Mouse (Mus musculus) midbrain, embryonic 10.5 days (tissue): ENCODE measurements around the gene Zfp638. TPM values are rescaled to one million over a fixed set of nuclear protein-coding genes. Genes with fewer than 3 reads are reported as not detected.

ENCODE experiments used
- DNase-seq: peaks from one replicate; pipeline ENCODE4 v3.0.0-alpha.2; 2017; ENCODE audit warnings: low spot score
- H3K27ac ChIP-seq: fragments of 300-500 bp; sonication (generic); replicated peaks from 2 replicates; pipeline ENCODE4 v1.5.1; 2016; ENCODE audit warnings: mild to moderate bottlenecking
- H3K27me3 ChIP-seq: fragments of 300-500 bp; sonication (generic); 2 replicates; pipeline ENCODE4 v1.6.1; 2016; ENCODE audit warnings: low read depth, mild to moderate bottlenecking; ENCODE audit not compliant: poor library complexity, severe bottlenecking
- H3K36me3 ChIP-seq: fragments of 300-500 bp; sonication (generic); 2 replicates; pipeline ENCODE4 v1.6.1; 2016; ENCODE audit warnings: mild to moderate bottlenecking, moderate library complexity
- H3K4me1 ChIP-seq: fragments of 300-500 bp; sonication (generic); 2 replicates; pipeline ENCODE4 v1.6.1; 2016
- H3K4me3 ChIP-seq: fragments of 300-500 bp; sonication (generic); 2 replicates; pipeline ENCODE4 v1.5.1; 2016; ENCODE audit warnings: mild to moderate bottlenecking, moderate library complexity
- H3K9me3 ChIP-seq: fragments of 300-500 bp; sonication (generic); replicated peaks from 2 replicates; pipeline ENCODE4 v1.6.1; 2016; ENCODE audit warnings: mild to moderate bottlenecking
- WGBS: fragments of 180-500 bp; shearing (Covaris S2); methylation state at CpG from one replicate; pipeline ENCODE4 v1.1.7; 2016; 5-methylcytosine and 5-hydroxymethylcytosine counted together
- polyA plus RNA-seq: library from polyadenylated mRNA; unstranded; fragments of >200 nt; fragmentation: Nextera tagmentation; extraction: Ambion mirVana; gene quantifications from 2 replicates; pipeline ENCODE4 v1.2.1, GENCODE M21; 2016

Gene Zfp638
- polyA plus RNA-seq, 1 experiment from 2014 or later = 67.2 TPM

DNA sequence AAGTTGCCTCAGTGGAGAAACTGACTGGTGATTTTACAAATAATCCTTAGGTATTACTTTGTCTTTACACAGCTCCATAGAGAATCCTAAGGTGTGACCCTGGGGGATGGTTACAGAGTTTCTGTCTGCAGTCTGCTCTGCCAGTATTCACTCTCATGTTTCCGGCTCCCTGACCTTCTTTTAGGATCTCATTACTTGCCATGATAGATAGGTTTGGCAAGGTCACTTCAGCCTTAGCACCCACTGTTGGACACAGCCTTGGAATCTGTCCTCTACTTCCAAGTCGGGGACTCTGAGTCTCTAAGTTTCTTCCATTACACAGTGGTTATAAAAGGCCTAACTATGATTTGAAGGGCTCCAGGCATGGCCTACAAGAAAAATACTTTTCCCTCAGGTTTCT, 17.5 kb upstream of the Zfp638 start:
- H3K4me3 ChIP-seq = no peak overlapping the region
- DNase-seq = no peak
- H3K36me3 ChIP-seq = no peaks in the 10 kb centered on the region
- WGBS = 92% methylated on average over 2 of the region's 2 CpGs
- H3K27me3 ChIP-seq = no peaks in the 10 kb centered on the region
- no peak overlapping the region for H3K27ac ChIP-seq
- H3K4me1 ChIP-seq = no peaks in the 10 kb centered on the region
- no peaks in the 10 kb centered on the region for H3K9me3 ChIP-seq

GRCm38 (mm10) chr6:83857476-83857875, 9.4 kb upstream of the Zfp638 start:
- no peaks in the 10 kb centered on the region for H3K27me3 ChIP-seq

GRCm38 (mm10) chr6:83860033-83860432, 6.9 kb upstream of the Zfp638 start:
- Histone ChIP-seq H3K4me3 (no peak overlapping the region), H3K27ac (no peak overlapping the region), H3K9me3 (no peaks in the 10 kb centered on the region), H3K27me3 (no peaks in the 10 kb centered on the region), H3K36me3 (no peaks in the 10 kb centered on the region), H3K4me1 (peaks cover 7% of the 10 kb centered on the region)
- 93% methylated on average over 9 of the region's 9 CpGs for WGBS
- no peak for DNase-seq

More at GRCm38 (mm10) chr6:83857476-83857875, 9.4 kb upstream of the Zfp638 start:
- no peak for DNase-seq
- H3K4me1 ChIP-seq = peaks cover 7% of the 10 kb centered on the region
- H3K27ac ChIP-seq = no peak overlapping the region
- H3K4me3 ChIP-seq = no peak overlapping the region
- H3K36me3 ChIP-seq = no peaks in the 10 kb centered on the region
- no peaks in the 10 kb centered on the region for H3K9me3 ChIP-seq
- 44% methylated on average over 5 of the region's 5 CpGs for WGBS

GRCm38 (mm10) chr6:83863538-83863937, 3.4 kb upstream of the Zfp638 start:
- Histone ChIP-seq H3K36me3 (no peaks in the 10 kb centered on the region), H3K4me3 (no peak overlapping the region), H3K27ac (no peak overlapping the region), H3K4me1 (peaks cover 19% of the 10 kb centered on the region), H3K27me3 (peaks cover 19% of the 10 kb centered on the region), H3K9me3 (no peaks in the 10 kb centered on the region)
- WGBS = 77% methylated on average over 4 of the region's 4 CpGs
- DNase-seq = no peak

DNA sequence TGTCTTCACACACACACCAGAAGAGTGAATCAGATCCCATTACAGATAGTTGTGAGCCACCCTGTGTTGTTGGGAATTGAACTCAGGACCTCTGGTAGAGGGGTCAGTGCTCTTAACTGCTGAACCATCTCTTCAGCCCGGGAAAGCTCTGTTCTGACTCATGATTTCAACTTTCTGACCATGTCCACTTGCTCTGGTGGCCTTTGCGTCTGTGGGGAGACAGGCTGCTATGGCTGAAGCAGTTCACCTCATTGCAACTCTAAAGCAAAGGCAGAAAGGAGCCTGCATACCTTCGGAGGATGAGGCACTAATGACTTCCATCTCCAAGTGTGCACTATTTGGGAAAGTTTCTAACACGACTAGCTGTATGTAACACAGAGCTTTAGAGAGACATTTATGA, 486 bp upstream of the Zfp638 start:
- H3K27me3 ChIP-seq = peaks cover 25% of the 10 kb centered on the region
- H3K27ac ChIP-seq = 0 out of 2 replicates have a peak overlapping the region, but pooled peaks have one; percentile 82
- H3K9me3 ChIP-seq = no peaks in the 10 kb centered on the region
- H3K4me1 ChIP-seq = peaks cover 19% of the 10 kb centered on the region
- peak overlapping the region; percentile 74 for H3K4me3 ChIP-seq
- DNase-seq = no peak
- H3K36me3 ChIP-seq = no peaks in the 10 kb centered on the region
- 41% methylated on average over 4 of the region's 4 CpGs for WGBS

DNA sequence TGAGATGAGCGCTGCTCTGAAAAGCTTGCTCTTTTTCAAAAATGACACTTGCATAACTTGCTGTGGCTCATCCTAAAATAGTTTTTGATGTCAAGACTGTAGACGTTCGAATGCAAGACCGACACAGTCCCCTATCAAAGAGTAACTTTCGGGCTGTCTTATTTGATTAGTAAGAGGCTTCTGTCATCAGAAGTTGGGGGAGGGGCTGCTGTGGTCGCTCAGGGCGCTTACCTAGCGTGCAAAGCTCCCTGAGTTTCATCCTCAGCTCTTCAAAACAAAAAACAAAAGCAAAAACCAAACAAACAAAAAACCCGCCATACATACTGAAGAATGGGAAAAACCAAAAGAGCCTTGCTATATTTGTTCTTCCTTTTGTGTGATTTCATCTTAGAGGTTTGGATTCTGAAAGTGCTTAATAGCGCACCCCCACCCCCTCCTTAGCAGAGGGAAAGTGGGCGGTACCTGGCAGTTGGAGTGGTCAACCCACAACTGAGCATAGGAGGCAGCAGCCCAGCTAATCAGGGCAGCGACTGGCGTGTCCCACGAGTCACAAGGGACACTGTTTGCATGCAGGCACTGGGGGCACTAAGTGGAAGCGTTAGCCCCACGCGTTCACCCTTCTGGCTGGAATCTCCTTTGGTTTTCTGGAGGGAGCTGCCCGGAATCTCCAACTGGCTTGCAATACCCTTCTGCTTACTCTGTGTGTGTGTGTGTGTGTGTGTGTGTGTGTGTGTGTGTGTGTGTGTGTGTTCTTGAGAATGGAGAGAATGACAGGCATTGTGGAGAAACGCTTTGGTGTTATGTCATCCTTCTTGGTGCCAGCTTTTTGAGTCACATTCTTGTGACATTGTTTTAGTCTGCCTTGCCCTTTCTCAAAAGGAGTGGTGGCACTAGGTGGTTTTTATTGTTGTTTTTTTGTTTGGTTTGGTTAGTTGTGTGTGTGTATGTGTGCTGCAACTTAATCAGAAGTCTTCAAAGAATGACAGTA, 983 bp downstream of the Zfp638 start:
- Histone ChIP-seq H3K9me3 (no peaks in the 10 kb centered on the region), H3K36me3 (no peaks in the 10 kb centered on the region), H3K4me1 (peaks cover 19% of the 10 kb centered on the region), H3K4me3 (peak overlapping the region; percentile 74), H3K27ac (peak overlapping the region; percentile 82), H3K27me3 (peaks cover 25% of the 10 kb centered on the region)
- 3% methylated on average over 19 of the region's 19 CpGs for WGBS
- DNase-seq = peak; percentile 26

GRCm38 (mm10) chr6:83879815-83880214, 12.9 kb downstream of the Zfp638 start:
- Histone ChIP-seq H3K27ac (no peak overlapping the region), H3K9me3 (no peaks in the 10 kb centered on the region), H3K4me3 (no peak overlapping the region), H3K27me3 (no peaks in the 10 kb centered on the region), H3K4me1 (peaks cover 3% of the 10 kb centered on the region), H3K36me3 (no peaks in the 10 kb centered on the region)
- DNase-seq = no peak
- WGBS = 2% methylated on average over 4 of the region's 4 CpGs

- H3K9me3 ChIP-seq = no peaks in the 10 kb centered on the region
- no peaks in the 10 kb centered on the region for H3K36me3 ChIP-seq
- H3K4me3 ChIP-seq = no peak overlapping the region
- no peak overlapping the region for H3K27ac ChIP-seq
- DNase-seq = no peak
- H3K4me1 ChIP-seq = peaks cover 12% of the 10 kb centered on the region
- no peaks in the 10 kb centered on the region for H3K27me3 ChIP-seq
- 92% methylated on average over 3 of the region's 3 CpGs for WGBS
Observed at GRCm38 (mm10) chr6:83886789-83887188, 19.9 kb downstream of the Zfp638 start.

DNA sequence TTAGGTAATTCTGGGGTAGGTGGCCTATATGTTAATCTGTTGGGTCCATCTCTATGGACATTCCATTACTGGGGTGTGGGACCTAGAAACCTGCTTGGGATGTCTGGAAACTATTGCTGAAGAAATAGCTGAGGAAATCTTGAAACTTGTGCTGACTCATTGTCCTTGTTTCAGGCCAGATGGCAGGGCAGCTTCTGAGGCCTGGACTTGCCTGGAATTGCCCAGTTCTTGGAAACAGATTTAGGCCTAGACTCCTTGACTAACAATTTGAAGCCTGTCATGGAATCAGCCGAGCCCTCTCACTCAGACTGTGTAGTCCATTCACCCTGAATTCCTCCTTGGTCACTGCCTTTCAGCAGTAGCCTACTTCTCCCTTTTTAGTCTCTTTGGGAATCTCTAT, 21.9 kb downstream of the Zfp638 start:
- no peak overlapping the region for H3K27ac ChIP-seq
- WGBS = 82% methylated on average over 1 of the region's 1 CpGs
- peaks cover 12% of the 10 kb centered on the region for H3K4me1 ChIP-seq
- H3K27me3 ChIP-seq = no peaks in the 10 kb centered on the region
- DNase-seq = no peak
- no peaks in the 10 kb centered on the region for H3K36me3 ChIP-seq
- no peaks in the 10 kb centered on the region for H3K9me3 ChIP-seq
- H3K4me3 ChIP-seq = no peak overlapping the region

DNA sequence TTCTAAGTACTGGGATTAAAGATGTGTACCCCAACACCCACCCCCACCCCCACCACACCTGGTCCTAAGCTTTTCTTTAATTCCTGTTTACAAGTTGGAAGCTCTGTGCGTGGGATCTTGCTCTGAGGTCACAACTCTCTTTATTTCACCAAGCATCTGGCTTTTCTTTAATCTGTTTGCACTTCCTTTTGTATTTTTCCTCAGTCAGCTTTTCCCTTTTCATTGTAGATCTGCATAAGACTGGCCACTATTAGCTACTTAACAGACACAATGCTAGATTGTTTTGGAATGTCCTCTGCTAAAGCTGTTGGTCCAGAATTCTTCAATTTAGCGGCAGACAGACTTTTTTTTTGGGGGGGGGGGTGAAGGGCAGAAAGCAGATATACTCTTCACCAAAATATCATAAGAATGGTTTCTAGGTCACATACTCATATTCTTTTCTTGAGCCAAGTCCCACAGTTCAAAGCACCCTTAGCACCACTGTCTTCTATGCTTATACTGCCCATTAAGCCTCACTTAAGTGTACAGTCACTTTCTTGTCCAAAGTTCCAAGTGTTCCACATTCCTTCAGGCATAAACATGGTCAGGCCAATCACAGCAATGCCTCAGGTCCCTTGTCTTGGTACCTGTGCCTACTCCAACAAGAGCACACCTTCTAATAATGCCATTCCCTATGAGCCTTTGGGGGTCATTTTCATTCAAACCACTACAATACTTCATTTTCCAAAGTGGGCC, 23.5 kb downstream of the Zfp638 start:
- 17% methylated on average over 2 of the region's 2 CpGs for WGBS

DNA sequence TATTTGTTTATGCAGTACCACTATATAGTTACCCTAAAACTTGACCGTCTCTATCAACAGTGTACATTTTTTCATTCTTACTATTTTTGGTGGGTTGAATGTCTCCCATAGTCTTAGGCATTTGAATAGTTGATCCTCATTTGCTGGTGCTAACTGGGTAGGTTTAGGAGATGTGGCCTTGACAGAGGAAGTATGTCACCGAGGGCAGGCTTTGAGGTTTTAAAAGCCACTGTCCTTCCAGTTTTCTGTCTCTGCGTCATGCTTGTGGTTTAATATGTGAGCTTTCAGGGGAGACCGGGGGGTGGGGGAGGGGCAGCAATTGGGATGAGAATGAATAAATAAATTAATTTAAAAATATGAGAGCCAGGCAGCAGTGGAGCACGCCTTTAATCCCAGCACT, 24.3 kb downstream of the Zfp638 start:
- no peak for DNase-seq
- Histone ChIP-seq H3K27ac (no peak overlapping the region), H3K36me3 (no peaks in the 10 kb centered on the region), H3K9me3 (no peaks in the 10 kb centered on the region), H3K27me3 (no peaks in the 10 kb centered on the region), H3K4me1 (peaks cover 12% of the 10 kb centered on the region), H3K4me3 (no peak overlapping the region)
- 91% methylated on average over 5 of the region's 5 CpGs for whole genome bisulfite sequencing

More for the DNA sequence above, 23.5 kb downstream of the Zfp638 start:
- no peak overlapping the region for H3K4me3 ChIP-seq
- no peak overlapping the region for H3K27ac ChIP-seq
- no peaks in the 10 kb centered on the region for H3K27me3 ChIP-seq
- no peaks in the 10 kb centered on the region for H3K36me3 ChIP-seq
- no peak for DNase-seq
- H3K9me3 ChIP-seq = no peaks in the 10 kb centered on the region
- H3K4me1 ChIP-seq = peaks cover 12% of the 10 kb centered on the region

DNA sequence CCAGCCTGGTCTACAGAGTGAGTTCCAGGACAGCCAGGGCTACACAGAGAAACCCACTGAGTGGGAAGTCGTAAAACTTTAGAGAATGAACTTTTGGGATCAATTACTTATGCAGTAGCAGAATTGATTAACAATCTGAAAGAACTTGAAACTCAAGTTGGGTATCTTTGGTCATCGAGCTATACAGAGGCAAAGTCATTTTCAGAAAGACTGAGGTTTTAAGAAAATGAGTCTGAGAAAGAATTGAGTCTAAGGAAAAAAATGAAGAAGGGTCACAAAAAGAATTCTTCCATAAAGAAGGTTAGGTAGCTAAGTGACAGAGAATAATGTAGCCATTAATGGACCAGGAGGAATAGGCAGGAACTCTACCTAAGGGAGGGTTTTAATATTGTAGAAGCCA, 24.8 kb downstream of the Zfp638 start:
- Histone ChIP-seq H3K27me3 (no peaks in the 10 kb centered on the region), H3K4me1 (peaks cover 12% of the 10 kb centered on the region), H3K36me3 (no peaks in the 10 kb centered on the region), H3K4me3 (no peak overlapping the region), H3K27ac (no peak overlapping the region), H3K9me3 (no peaks in the 10 kb centered on the region)
- DNase-seq = no peak
- WGBS = 84% methylated on average over 2 of the region's 2 CpGs

DNA sequence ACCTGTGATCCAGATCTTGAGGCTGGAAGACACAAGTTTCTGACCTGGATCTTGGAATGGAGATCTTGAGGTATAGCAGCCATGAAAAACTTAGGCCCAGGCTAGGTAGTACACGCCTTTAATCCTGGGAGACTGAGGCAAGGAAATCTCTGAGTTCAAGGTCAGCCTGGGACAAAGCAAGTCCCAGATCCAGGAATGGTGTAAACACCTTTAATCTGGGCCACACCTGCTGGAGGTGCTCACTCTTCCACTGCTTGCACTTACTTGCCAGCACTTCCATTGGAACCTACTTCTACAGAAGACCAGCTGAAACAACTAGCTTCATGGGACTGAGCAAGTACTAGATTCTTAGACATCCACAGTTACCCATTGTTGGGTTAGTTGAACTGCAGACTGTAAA, 26.2 kb downstream of the Zfp638 start:
- H3K27ac ChIP-seq = no peak overlapping the region
- H3K9me3 ChIP-seq = no peaks in the 10 kb centered on the region
- 89% methylated on average over 1 of the region's 1 CpGs for WGBS

More for the DNA sequence above, 26.2 kb downstream of the Zfp638 start:
- H3K4me3 ChIP-seq = no peak overlapping the region
- no peaks in the 10 kb centered on the region for H3K27me3 ChIP-seq
- DNase-seq = no peak
- H3K36me3 ChIP-seq = no peaks in the 10 kb centered on the region
- peaks cover 12% of the 10 kb centered on the region for H3K4me1 ChIP-seq
